Mouse (Mus musculus) liver, embryonic 11.5 days (tissue): Measurements from ENCODE around the gene 5330417C22Rik. TPM values are rescaled to one million over a fixed set of nuclear protein-coding genes. Genes with fewer than 3 reads are reported as not detected.
A peak's percentile ranks its signal among the peaks of the same experiment; 100 is the strongest.

Source experiments
- ATAC-seq: fragments of 200-750 bp; cut with Nextera tagmentation; replicated peaks from 2 replicates; pipeline ENCODE4 v1.8.0; 2017; ENCODE audit warnings: moderate number of reproducible peaks, mild to moderate bottlenecking, moderate TSS enrichment, moderate library complexity; ENCODE audit not compliant: low FRiP score
- DNase-seq: peaks from one replicate; pipeline ENCODE4 v3.0.0-alpha.2; 2017; ENCODE audit warnings: low spot score
- H3K27ac ChIP-seq: fragments of 300-500 bp; sonication (generic); 2 replicates; pipeline ENCODE4 v1.5.1; 2014; ENCODE audit warnings: mild to moderate bottlenecking, low read depth, low read length, control low read depth
- H3K27me3 ChIP-seq: fragments of 300-500 bp; sonication (generic); replicated peaks from 2 replicates; pipeline ENCODE4 v1.6.1; 2014; ENCODE audit warnings: low read length, mixed read lengths; ENCODE audit not compliant: control insufficient read depth, insufficient read depth
- H3K36me3 ChIP-seq: fragments of 300-500 bp; sonication (generic); 2 replicates; pipeline ENCODE4 v1.6.1; 2014; ENCODE audit warnings: mild to moderate bottlenecking, low read length, moderate library complexity, mixed read lengths; ENCODE audit not compliant: control insufficient read depth, insufficient read depth
- H3K4me1 ChIP-seq: fragments of 300-500 bp; sonication (generic); replicated peaks from 2 replicates; pipeline ENCODE4 v1.6.1; 2014; ENCODE audit warnings: low read length, mixed read lengths; ENCODE audit not compliant: control insufficient read depth, insufficient read depth
- H3K4me2 ChIP-seq: fragments of 300-500 bp; sonication (generic); 2 replicates; pipeline ENCODE4 v1.6.1; 2014; ENCODE audit warnings: mild to moderate bottlenecking, control low read depth, moderate library complexity
- H3K4me3 ChIP-seq: fragments of 300-500 bp; sonication (generic); 2 replicates; pipeline ENCODE4 v1.5.1; 2014; ENCODE audit warnings: low read depth, low read length, control low read depth
- H3K9ac ChIP-seq: fragments of 300-500 bp; sonication (generic); 2 replicates; pipeline ENCODE4 v1.6.1; 2014; ENCODE audit warnings: low read depth, low read length, control low read depth
- H3K9me3 ChIP-seq: fragments of 300-500 bp; sonication (generic); 2 replicates; pipeline ENCODE4 v1.6.1; 2016; ENCODE audit warnings: low read length, inconsistent platforms, mixed read lengths; ENCODE audit not compliant: control insufficient read depth
- WGBS: fragments of 180-500 bp; shearing (Covaris S2); extraction: QIAGEN DNeasy Blood & Tissue Kit; methylation state at CpG from one replicate; pipeline ENCODE4 v1.1.7; 2014; 5-methylcytosine and 5-hydroxymethylcytosine counted together
- polyA plus RNA-seq: library from polyadenylated mRNA; unstranded; fragments of >200 nt; fragmentation: Nextera tagmentation; extraction: Ambion mirVana; gene quantifications from 2 replicates; pipeline ENCODE4 v1.2.1, GENCODE M21; 2014

The 5330417C22Rik gene
- polyA plus RNA-seq, 1 experiment from 2014 or later: 0.10 TPM

GRCm38 (mm10) chr3:108423006-108423405, 113.3 kb downstream of the 5330417C22Rik start:
- H3K9me3 ChIP-seq: no peaks in the 10 kb centered on the region
- H3K27me3 ChIP-seq: peaks cover 4% of the 10 kb centered on the region; the same call in 1 of the 2 replicates
- H3K4me3 ChIP-seq: no peak overlapping the region
- peaks cover 4% of the 10 kb centered on the region; the same call in 1 of the 2 replicates for H3K4me1 ChIP-seq
- no peak overlapping the region for H3K9ac ChIP-seq
- ATAC-seq (no peak), DNase-seq (no peak)
- H3K36me3 ChIP-seq: peaks cover 16% of the 10 kb centered on the region
- H3K4me2 ChIP-seq: no peak overlapping the region
- WGBS: 38% methylated on average over 6 of the region's 6 CpGs
- H3K27ac ChIP-seq: no peak overlapping the region

- peak overlapping the region; percentile 100 for H3K4me2 ChIP-seq
- 0% methylated on average over 47 of the region's 48 CpGs for WGBS
- no peak overlapping the region for H3K27ac ChIP-seq
- ATAC-seq: peak; percentile 82
- H3K36me3 ChIP-seq: no peaks in the 10 kb centered on the region; the same call in none of the 2 replicates
- no peaks in the 10 kb centered on the region; the same call in 1 of the 2 replicates for H3K9me3 ChIP-seq
- peak overlapping the region; percentile 68 for H3K9ac ChIP-seq
- DNase-seq: peak; percentile 84
- peak overlapping the region; percentile 73 for H3K4me3 ChIP-seq
- peaks cover 7% of the 10 kb centered on the region; the same call in 1 of the 2 replicates for H3K4me1 ChIP-seq
- H3K27me3 ChIP-seq: peaks cover 30% of the 10 kb centered on the region
Observed at GRCm38 (mm10) chr3:108415831-108416223, 120.5 kb downstream of the 5330417C22Rik start.

DNA sequence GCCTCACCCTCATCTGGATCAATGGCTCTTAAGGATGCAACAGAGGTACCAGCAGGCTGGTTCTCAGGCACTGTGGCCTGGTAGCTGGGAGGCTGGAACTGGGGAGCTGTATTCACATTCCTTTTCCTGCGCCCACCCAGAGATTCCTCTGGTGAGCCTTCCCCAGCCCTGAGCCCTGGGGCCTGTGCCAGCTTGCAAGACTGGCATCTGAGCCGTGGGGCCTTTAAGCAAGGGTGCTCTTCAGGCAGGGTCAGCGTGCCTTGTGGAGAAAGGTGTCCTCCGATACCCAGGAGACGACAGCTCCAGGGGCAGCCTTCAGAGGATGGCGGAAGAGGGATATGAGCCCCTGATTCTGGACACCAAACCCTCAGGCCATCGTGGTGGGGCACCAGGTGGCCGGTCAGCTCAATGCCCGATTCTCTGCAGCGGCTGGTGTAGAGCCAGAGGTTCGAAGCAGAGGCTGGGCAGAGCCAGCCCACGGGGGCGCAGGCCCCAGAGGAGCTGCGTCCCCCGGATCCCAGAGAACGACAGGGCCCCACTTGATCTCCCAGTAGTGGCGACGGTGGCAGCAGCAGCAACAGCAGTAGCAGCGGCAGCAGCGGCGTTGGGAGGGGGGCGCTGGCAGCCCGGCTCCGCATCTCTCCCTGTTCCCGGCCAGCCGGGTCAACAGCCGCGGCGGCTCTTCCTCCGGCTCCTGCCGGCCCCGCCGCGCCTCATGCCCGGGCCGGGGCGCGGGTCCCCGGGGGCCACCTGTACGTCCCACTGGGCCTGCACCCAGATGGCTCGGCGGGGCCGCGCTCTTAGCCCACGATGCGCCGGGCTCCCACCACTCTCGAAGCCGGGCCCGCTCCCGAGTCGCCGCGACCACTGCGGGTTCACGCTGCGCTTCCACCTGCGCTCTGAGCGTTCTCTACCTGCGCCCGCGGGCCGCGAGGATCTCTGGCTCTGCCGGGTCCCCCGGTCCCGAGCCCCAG, 121.2 kb downstream of the 5330417C22Rik start, which contains the start of gene Celsr2:
TSS of gene Celsr2 (minus strand) at position 696 of the 974 bp plus-strand sequence.
- WGBS: 7% methylated on average over 59 of the region's 67 CpGs
- Histone ChIP-seq H3K4me2 (peak within 1 kb of the TSS; percentile 100), H3K9me3 (no peaks in the 10 kb centered on the region; the same call in 1 of the 2 replicates), H3K27me3 (peaks cover 30% of the 10 kb centered on the region), H3K4me3 (peak within 1 kb of the TSS; percentile 73), H3K9ac (peak within 1 kb of the TSS; percentile 68), H3K36me3 (no peaks in the 10 kb centered on the region; the same call in none of the 2 replicates), H3K27ac (no peak within 1 kb of the TSS), H3K4me1 (peaks cover 7% of the 10 kb centered on the region; the same call in 1 of the 2 replicates)
- peak; percentile 40; the same call in 1 of the 2 replicates for ATAC-seq
- peak; percentile 69 for DNase-seq

- Histone ChIP-seq H3K9ac (no peak overlapping the region), H3K36me3 (no peaks in the 10 kb centered on the region; the same call in none of the 2 replicates), H3K4me1 (peaks cover 7% of the 10 kb centered on the region; the same call in 1 of the 2 replicates), H3K4me2 (no peak overlapping the region), H3K27ac (no peak overlapping the region), H3K27me3 (peaks cover 30% of the 10 kb centered on the region), H3K4me3 (no peak overlapping the region), H3K9me3 (no peaks in the 10 kb centered on the region; the same call in 1 of the 2 replicates)
- no peak for ATAC-seq
- no peak for DNase-seq
- WGBS: 93% methylated on average over 35 of the region's 35 CpGs
Observed at GRCm38 (mm10) chr3:108413634-108414360, 122.5 kb downstream of the 5330417C22Rik start.

DNA sequence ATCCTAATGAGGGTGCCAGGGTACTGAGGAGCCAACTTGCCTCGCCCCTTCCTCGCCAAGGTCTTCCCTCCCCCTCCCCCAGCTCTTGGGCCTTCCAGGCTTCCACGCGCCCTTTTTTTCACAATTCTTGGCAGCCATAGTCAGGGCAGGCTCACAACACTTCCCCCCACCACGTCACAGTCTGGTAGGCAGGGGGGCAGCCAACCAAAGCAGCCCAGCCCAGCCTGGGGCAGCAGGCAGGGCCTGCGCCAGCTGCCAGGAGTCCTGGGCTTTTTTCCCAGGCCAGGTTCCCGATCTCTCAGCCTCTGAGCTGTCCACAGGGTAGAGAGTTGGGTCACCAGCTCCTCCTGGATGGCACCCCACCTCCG, 124.6 kb downstream of the 5330417C22Rik start:
- ATAC-seq: no peak
- no peak overlapping the region for H3K9ac ChIP-seq

DNA sequence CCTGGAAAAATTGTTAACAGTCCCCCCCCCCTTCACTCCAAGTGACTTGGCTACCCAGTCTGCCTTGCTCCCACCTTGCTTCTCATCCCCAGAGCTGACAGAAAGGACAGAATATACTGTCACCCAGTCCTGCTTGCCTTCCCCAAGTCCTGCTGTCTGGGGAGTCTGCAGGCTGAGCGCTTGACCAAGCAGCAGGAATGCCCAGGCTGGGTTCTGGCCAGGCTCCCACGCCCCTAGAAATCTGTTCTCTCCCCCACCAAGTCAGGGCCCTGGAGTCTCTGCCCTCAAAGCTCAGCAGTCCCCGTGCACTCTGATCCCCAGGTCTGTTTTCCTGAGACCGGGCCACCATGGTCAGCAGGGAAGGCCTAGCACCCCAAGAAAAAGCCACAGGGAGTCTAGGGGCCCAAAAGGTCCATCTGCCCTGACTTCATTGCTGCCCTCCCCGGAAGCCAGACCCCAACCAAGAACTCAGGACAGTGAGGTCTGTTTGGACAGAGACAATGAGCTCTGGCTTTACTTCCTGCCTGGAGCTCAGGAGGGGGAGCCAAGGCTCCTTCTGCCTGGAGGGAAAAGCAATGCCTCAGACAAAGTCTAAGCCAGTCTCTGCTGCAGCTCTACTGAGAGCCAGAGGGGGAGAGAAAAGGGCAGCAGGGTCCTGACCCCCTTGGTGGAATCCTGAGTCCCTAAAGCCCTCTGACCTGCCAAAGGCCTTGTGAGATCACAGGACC, 125.1 kb downstream of the 5330417C22Rik start:
- peaks cover 7% of the 10 kb centered on the region; the same call in 1 of the 2 replicates for H3K4me1 ChIP-seq
- H3K9me3 ChIP-seq: no peaks in the 10 kb centered on the region; the same call in 1 of the 2 replicates
- no peak for ATAC-seq
- peaks cover 11% of the 10 kb centered on the region for H3K27me3 ChIP-seq
- H3K4me2 ChIP-seq: no peak overlapping the region
- 64% methylated on average over 5 of the region's 5 CpGs for WGBS
- no peak for DNase-seq
- no peak overlapping the region for H3K27ac ChIP-seq
- no peak overlapping the region for H3K4me3 ChIP-seq
- 0 out of 2 replicates have a peak overlapping the region, but pooled peaks have one; percentile 7 for H3K9ac ChIP-seq
- H3K36me3 ChIP-seq: no peaks in the 10 kb centered on the region; the same call in none of the 2 replicates

More for the DNA sequence above, 124.6 kb downstream of the 5330417C22Rik start:
- Histone ChIP-seq H3K4me3 (no peak overlapping the region), H3K27ac (no peak overlapping the region), H3K9me3 (no peaks in the 10 kb centered on the region; the same call in 1 of the 2 replicates), H3K27me3 (peaks cover 16% of the 10 kb centered on the region), H3K36me3 (no peaks in the 10 kb centered on the region; the same call in none of the 2 replicates), H3K4me1 (peaks cover 7% of the 10 kb centered on the region; the same call in 1 of the 2 replicates), H3K4me2 (no peak overlapping the region)
- DNase-seq: no peak
- WGBS: 69% methylated on average over 8 of the region's 8 CpGs

DNA sequence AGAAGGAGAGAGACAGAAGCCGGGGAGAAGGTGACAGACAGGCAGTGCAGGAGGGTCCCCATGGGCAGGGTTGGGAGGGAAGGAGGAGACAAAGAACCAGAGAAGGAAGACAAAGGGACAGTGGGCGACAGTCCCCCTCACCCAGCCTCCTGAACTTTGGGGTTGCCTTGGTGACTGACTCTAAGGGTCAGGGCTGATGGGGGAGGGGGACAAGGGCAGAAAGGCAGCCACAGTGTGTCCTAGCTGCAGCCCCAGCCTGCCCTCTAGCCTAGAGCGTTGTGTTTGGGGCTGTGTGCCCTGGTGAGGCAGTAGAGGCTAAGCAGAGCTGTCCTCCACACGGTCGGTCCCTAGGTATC, 126.0 kb downstream of the 5330417C22Rik start:
- Histone ChIP-seq H3K4me3 (no peak overlapping the region), H3K9me3 (no peaks in the 10 kb centered on the region; the same call in 1 of the 2 replicates), H3K36me3 (no peaks in the 10 kb centered on the region; the same call in none of the 2 replicates), H3K4me2 (no peak overlapping the region), H3K9ac (no peak overlapping the region), H3K27me3 (peaks cover 9% of the 10 kb centered on the region), H3K27ac (no peak overlapping the region), H3K4me1 (peaks cover 3% of the 10 kb centered on the region; the same call in 1 of the 2 replicates)
- DNase-seq: no peak
- ATAC-seq: no peak
- 39% methylated on average over 5 of the region's 5 CpGs for WGBS
